Mouse (Mus musculus) ES-E14 (cell line): ENCODE measurements around the gene Acaca. TPM values are rescaled to one million over a fixed set of nuclear protein-coding genes. Genes with fewer than 3 reads are reported as not detected.

ENCODE experiments used
- DNase-seq: peaks from one replicate; pipeline ENCODE4 v3.0.0-alpha.2; 2013; ENCODE audit warnings: low read depth, low spot score
- H3K27ac ChIP-seq: 2 replicates; pipeline ENCODE4 v1.5.1; 2012; ENCODE audit warnings: low read depth, mild to moderate bottlenecking, low read length, moderate library complexity, mixed read lengths; ENCODE audit not compliant: poor library complexity, insufficient read depth, severe bottlenecking
- H3K36me3 ChIP-seq: 2 replicates; pipeline ENCODE4 v1.6.1; 2012; ENCODE audit warnings: mild to moderate bottlenecking, low read length, moderate library complexity, mixed read lengths; ENCODE audit not compliant: control insufficient read depth, poor library complexity, insufficient read depth, severe bottlenecking
- H3K4me1 ChIP-seq, 2 experiments: fragments of 150-350 bp in 1 of 2; sonication (generic) in 1 of 2; 2 replicates each; pipeline ENCODE4 v1.6.1; 2012; ENCODE audit warnings: low read length in 2 of 2, mild to moderate bottlenecking in 1 of 2, mixed read lengths in 1 of 2; ENCODE audit not compliant: control insufficient read depth in 2 of 2, insufficient read depth in 2 of 2, poor library complexity in 1 of 2
- H3K4me3 ChIP-seq, 2 experiments: fragments of 150-350 bp in 1 of 2; sonication (generic) in 1 of 2; 2 replicates each; pipeline ENCODE4 v1.5.1; 2012; ENCODE audit warnings: low read length in 2 of 2, low read depth in 1 of 2, mild to moderate bottlenecking in 1 of 2, mixed read lengths in 1 of 2; ENCODE audit not compliant: insufficient read depth in 1 of 2, poor library complexity in 1 of 2, severe bottlenecking in 1 of 2
- H3K9ac ChIP-seq: 2 replicates; pipeline ENCODE4 v1.6.1; 2012; ENCODE audit warnings: low read depth, mild to moderate bottlenecking, low read length, mixed read lengths; ENCODE audit not compliant: poor library complexity, insufficient read depth, severe bottlenecking
- H3K9me3 ChIP-seq: fragments of 150-350 bp; sonication (generic); 2 replicates; pipeline ENCODE4 v1.6.1; 2012; ENCODE audit warnings: low read depth, mild to moderate bottlenecking, low read length; ENCODE audit not compliant: control insufficient read depth, insufficient read depth
- CHD2 ChIP-seq: IDR thresholded peaks from 2 replicates; pipeline ENCODE4 v1.6.1; 2014; ENCODE audit warnings: mild to moderate bottlenecking, low read depth, low read length, inconsistent platforms
- HCFC1 ChIP-seq: IDR thresholded peaks from 2 replicates; pipeline ENCODE4 v1.6.1; 2012; ENCODE audit warnings: low read length, inconsistent platforms, borderline replicate concordance; ENCODE audit not compliant: insufficient read depth
- MAFK ChIP-seq: IDR thresholded peaks from 2 replicates; pipeline ENCODE4 v1.6.1; 2014; ENCODE audit warnings: mild to moderate bottlenecking, low read depth, low read length, inconsistent platforms; ENCODE audit not compliant: insufficient read depth
- ZC3H11A ChIP-seq: IDR thresholded peaks from 2 replicates; pipeline ENCODE4 v1.6.1; 2012; ENCODE audit warnings: low read depth, mild to moderate bottlenecking, inconsistent platforms, low read length, borderline replicate concordance
- ZNF384 ChIP-seq: IDR thresholded peaks from 2 replicates; pipeline ENCODE4 v1.6.1; 2012; ENCODE audit warnings: low read depth, low read length, inconsistent platforms
- in situ Hi-C, 2 experiments: fragments of 600-800 bp; cut with MboI; formaldehyde crosslinking; loops; one replicate each; pipeline ENCODE4 v1.15.1; 2025; ENCODE audit warnings: low sequenced_read_pairs in 2 of 2, inconsistent platforms in 1 of 2; ENCODE audit not compliant: unreplicated experiment in 2 of 2
- total RNA-seq: library from RNA; depleted of rRNA; stranded (reverse); fragments of 300-350 nt; gene quantifications from 2 replicates; pipeline ENCODE4 v1.2.3, GENCODE M21; 2012

The Acaca gene
- total RNA-seq, 1 experiment, result 68.0 TPM

- no peak overlapping the region for H3K27ac ChIP-seq
- no peak overlapping the region for H3K4me3 ChIP-seq
- H3K4me1 ChIP-seq, result no peaks in the 10 kb centered on the region
- in situ Hi-C loops, result no loop called here
- no peaks in the 10 kb centered on the region for H3K9me3 ChIP-seq
- TF ChIP-seq ZNF384 (no peak), MAFK (no peak), ZC3H11A (no peak), CHD2 (no peak), HCFC1 (no peak)
- peaks cover 29% of the 10 kb centered on the region for H3K36me3 ChIP-seq
- DNase-seq, result no peak
- no peak overlapping the region for H3K9ac ChIP-seq
Measured at GRCm38 (mm10) chr11:84113623-84114022, 15.8 kb upstream of the Acaca start.

GRCm38 (mm10) chr11:84115646-84116045 is 13.8 kb upstream of the Acaca start:
- H3K9ac ChIP-seq, result no peak overlapping the region
- no peaks in the 10 kb centered on the region for H3K9me3 ChIP-seq
- no peak for DNase-seq
- in situ Hi-C loops, result no loop called here
- no peak overlapping the region for H3K27ac ChIP-seq
- TF ChIP-seq ZNF384 (no peak), CHD2 (no peak), MAFK (no peak), ZC3H11A (no peak), HCFC1 (no peak)
- no peaks in the 10 kb centered on the region for H3K4me1 ChIP-seq
- no peak overlapping the region for H3K4me3 ChIP-seq
- peaks cover 34% of the 10 kb centered on the region for H3K36me3 ChIP-seq

- Histone ChIP-seq H3K27ac (no peak overlapping the region), H3K9ac (no peak overlapping the region), H3K36me3 (peaks cover 39% of the 10 kb centered on the region), H3K4me3 (no peak overlapping the region), H3K4me1 (no peaks in the 10 kb centered on the region), H3K9me3 (no peaks in the 10 kb centered on the region)
- in situ Hi-C loops, result no loop called here
- TF ChIP-seq MAFK (no peak), ZNF384 (no peak), HCFC1 (no peak), CHD2 (no peak), ZC3H11A (no peak)
- no peak for DNase-seq
Measured at GRCm38 (mm10) chr11:84116221-84116620, 13.3 kb upstream of the Acaca start.

GRCm38 (mm10) chr11:84117431-84117830 is 12.0 kb upstream of the Acaca start:
- Histone ChIP-seq H3K9me3 (no peaks in the 10 kb centered on the region), H3K9ac (no peak overlapping the region), H3K4me1 (no peaks in the 10 kb centered on the region), H3K4me3 (no peak overlapping the region), H3K36me3 (peaks cover 45% of the 10 kb centered on the region), H3K27ac (no peak overlapping the region)
- in situ Hi-C loops, result no loop called here
- no peak for DNase-seq
- TF ChIP-seq HCFC1 (no peak), ZC3H11A (no peak), CHD2 (no peak), ZNF384 (no peak), MAFK (no peak)

GRCm38 (mm10) chr11:84121051-84121956 is 8.2 kb upstream of the Acaca start:
- no peak for TF ChIP-seq CHD2
- no peak for TF ChIP-seq HCFC1
- no peak for TF ChIP-seq ZC3H11A
- no peak for TF ChIP-seq ZNF384
- TF ChIP-seq MAFK, result no peak
- in situ Hi-C loops, result no loop called here
- Histone ChIP-seq H3K9me3 (no peaks in the 10 kb centered on the region), H3K4me1 (no peaks in the 10 kb centered on the region), H3K9ac (no peak overlapping the region), H3K4me3 (no peak overlapping the region), H3K36me3 (peaks cover 44% of the 10 kb centered on the region), H3K27ac (no peak overlapping the region)
- DNase-seq, result peak; percentile 37
